Mouse (Mus musculus) limb, embryonic 11.5 days (tissue): Measurements from ENCODE around the gene Fbh1. TPM values are rescaled to one million over a fixed set of nuclear protein-coding genes. Genes with fewer than 3 reads are reported as not detected.

ENCODE experiments used
- ATAC-seq: fragments of 200-750 bp; cut with Nextera tagmentation; 2 replicates; pipeline ENCODE4 v1.8.0; 2017; ENCODE audit warnings: low read depth; ENCODE audit not compliant: insufficient number of reproducible peaks, low FRiP score, low TSS enrichment
- DNase-seq: peaks from one replicate; pipeline ENCODE4 v3.0.0-alpha.2; 2015; ENCODE audit warnings: low spot score
- H3K27ac ChIP-seq: fragments of 300-500 bp; sonication (generic); replicated peaks from 2 replicates; pipeline ENCODE4 v1.5.1; 2014; ENCODE audit warnings: low read depth, mild to moderate bottlenecking, low read length
- H3K27me3 ChIP-seq: fragments of 300-500 bp; sonication (generic); 2 replicates; pipeline ENCODE4 v1.6.1; 2014; ENCODE audit warnings: mild to moderate bottlenecking, low read length, mixed read lengths; ENCODE audit not compliant: control insufficient read depth, insufficient read depth
- H3K36me3 ChIP-seq: fragments of 300-500 bp; sonication (generic); 2 replicates; pipeline ENCODE4 v1.6.1; 2014; ENCODE audit warnings: mild to moderate bottlenecking, low read length, moderate library complexity, mixed read lengths; ENCODE audit not compliant: control insufficient read depth, insufficient read depth
- H3K4me1 ChIP-seq: fragments of 300-500 bp; sonication (generic); 2 replicates; pipeline ENCODE4 v1.6.1; 2014; ENCODE audit warnings: low read length, mixed read lengths; ENCODE audit not compliant: control insufficient read depth, insufficient read depth
- H3K4me2 ChIP-seq: fragments of 300-500 bp; sonication (generic); 2 replicates; pipeline ENCODE4 v1.6.1; 2014; ENCODE audit warnings: low read depth, mild to moderate bottlenecking, moderate library complexity; ENCODE audit not compliant: severe bottlenecking
- H3K4me3 ChIP-seq: fragments of 300-500 bp; sonication (generic); 2 replicates; pipeline ENCODE4 v1.5.1; 2014; ENCODE audit warnings: low read depth, low read length
- H3K9ac ChIP-seq: fragments of 300-500 bp; sonication (generic); 2 replicates; pipeline ENCODE4 v1.6.1; 2014; ENCODE audit warnings: mild to moderate bottlenecking, low read length
- H3K9me3 ChIP-seq: fragments of 300-500 bp; sonication (generic); 2 replicates; pipeline ENCODE4 v1.6.1; 2016; ENCODE audit warnings: low read length; ENCODE audit not compliant: control insufficient read depth
- WGBS: fragments of 180-500 bp; shearing (Covaris S2); extraction: QIAGEN DNeasy Blood & Tissue Kit; methylation state at CpG from one replicate; pipeline ENCODE4 v1.1.7; 2014; 5-methylcytosine and 5-hydroxymethylcytosine counted together
- polyA plus RNA-seq: library from polyadenylated mRNA; unstranded; fragments of >200 nt; fragmentation: Nextera tagmentation; extraction: Ambion mirVana; gene quantifications from 2 replicates; pipeline ENCODE4 v1.2.1, GENCODE M21; 2014

Gene Fbh1
- polyA plus RNA-seq = 136 and 139 TPM in 2 replicates

GRCm38 (mm10) chr2:11777091-11778068 lies at the start of gene Fbh1, which contains the start of gene Ankrd16:
Gene Fbh1 (minus strand): TSS chr2:11777582.
Gene Ankrd16 (plus strand): TSS chr2:11777876.
- Histone ChIP-seq H3K36me3 (peaks cover 11% of the 10 kb centered on the region), H3K27ac (peak within 1 kb of the TSS; percentile 81), H3K9ac (peak within 1 kb of the TSS; percentile 77), H3K27me3 (no peaks in the 10 kb centered on the region), H3K9me3 (no peaks in the 10 kb centered on the region), H3K4me3 (peak within 1 kb of the TSS; percentile 85), H3K4me2 (peak within 1 kb of the TSS; percentile 78), H3K4me1 (peaks cover 10% of the 10 kb centered on the region)
- DNase-seq (peak; percentile 100), ATAC-seq (peak; percentile 98)
- WGBS = under 1% methylated on average over 72 of the region's 73 CpGs

GRCm38 (mm10) chr2:11801299-11801930 lies 24.0 kb upstream of the Fbh1 start:
- H3K4me2 ChIP-seq = no peak overlapping the region
- no peak overlapping the region for H3K9ac ChIP-seq
- peak; percentile 12 for DNase-seq
- no peak overlapping the region for H3K4me3 ChIP-seq
- H3K27me3 ChIP-seq = no peaks in the 10 kb centered on the region
- WGBS = 82% methylated on average over 2 of the region's 2 CpGs
- ATAC-seq = no peak
- H3K4me1 ChIP-seq = no peaks in the 10 kb centered on the region
- H3K9me3 ChIP-seq = no peaks in the 10 kb centered on the region
- no peak overlapping the region for H3K27ac ChIP-seq
- H3K36me3 ChIP-seq = no peaks in the 10 kb centered on the region

GRCm38 (mm10) chr2:11797930-11798364 lies 20.6 kb upstream of the Fbh1 start:
- no peaks in the 10 kb centered on the region for H3K9me3 ChIP-seq
- no peaks in the 10 kb centered on the region for H3K27me3 ChIP-seq
- 53% methylated on average over 5 of the region's 5 CpGs for WGBS
- H3K4me2 ChIP-seq = no peak overlapping the region
- no peak overlapping the region for H3K27ac ChIP-seq
- no peaks in the 10 kb centered on the region for H3K36me3 ChIP-seq
- no peaks in the 10 kb centered on the region for H3K4me1 ChIP-seq
- ATAC-seq (no peak), DNase-seq (peak; percentile 18)
- no peak overlapping the region for H3K9ac ChIP-seq
- H3K4me3 ChIP-seq = no peak overlapping the region

- H3K9me3 ChIP-seq = no peaks in the 10 kb centered on the region
- no peak for DNase-seq
- H3K4me1 ChIP-seq = no peaks in the 10 kb centered on the region
- H3K9ac ChIP-seq = no peak overlapping the region
- H3K27me3 ChIP-seq = no peaks in the 10 kb centered on the region
- no peak overlapping the region for H3K4me2 ChIP-seq
- H3K4me3 ChIP-seq = no peak overlapping the region
- peaks cover 11% of the 10 kb centered on the region for H3K36me3 ChIP-seq
- ATAC-seq = no peak
- H3K27ac ChIP-seq = no peak overlapping the region
- 79% methylated on average over 4 of the region's 4 CpGs for WGBS
These were observed 17.3 kb upstream of the Fbh1 start for GRCm38 (mm10) chr2:11794668-11795067.

GRCm38 (mm10) chr2:11784159-11784558 lies 6.8 kb upstream of the Fbh1 start:
- 94% methylated on average over 6 of the region's 6 CpGs for WGBS
- ATAC-seq (no peak), DNase-seq (no peak)
- Histone ChIP-seq H3K27ac (no peak overlapping the region), H3K9ac (no peak overlapping the region), H3K27me3 (no peaks in the 10 kb centered on the region), H3K9me3 (no peaks in the 10 kb centered on the region), H3K4me2 (no peak overlapping the region), H3K4me1 (peaks cover 3% of the 10 kb centered on the region; the same call in 1 of the 2 replicates), H3K36me3 (peaks cover 20% of the 10 kb centered on the region), H3K4me3 (no peak overlapping the region)

- WGBS = under 1% methylated on average over 43 of the region's 43 CpGs
These were observed 873 bp upstream of the Fbh1 start for GRCm38 (mm10) chr2:11778087-11778823.

GRCm38 (mm10) chr2:11776415-11776814 lies 967 bp downstream of the Fbh1 start:
- Histone ChIP-seq H3K36me3 (peaks cover 2% of the 10 kb centered on the region; the same call in 1 of the 2 replicates), H3K9ac (peak overlapping the region; percentile 74; the same call in 1 of the 2 replicates), H3K27ac (no peak overlapping the region), H3K4me3 (peak overlapping the region; percentile 85), H3K9me3 (no peaks in the 10 kb centered on the region), H3K4me2 (peak overlapping the region; percentile 78), H3K27me3 (no peaks in the 10 kb centered on the region), H3K4me1 (peaks cover 10% of the 10 kb centered on the region)
- ATAC-seq (no peak), DNase-seq (no peak)
- 58% methylated on average over 8 of the region's 8 CpGs for WGBS

More at GRCm38 (mm10) chr2:11778087-11778823, 873 bp upstream of the Fbh1 start:
- DNase-seq (peak; percentile 89), ATAC-seq (peak; percentile 88)
- H3K27me3 ChIP-seq = no peaks in the 10 kb centered on the region
- peak overlapping the region; percentile 81 for H3K27ac ChIP-seq
- H3K9me3 ChIP-seq = no peaks in the 10 kb centered on the region
- peak overlapping the region; percentile 77 for H3K9ac ChIP-seq
- peak overlapping the region; percentile 62 for H3K4me2 ChIP-seq
- peaks cover 13% of the 10 kb centered on the region for H3K36me3 ChIP-seq
- H3K4me1 ChIP-seq = peaks cover 10% of the 10 kb centered on the region
- H3K4me3 ChIP-seq = peak overlapping the region; percentile 85

GRCm38 (mm10) chr2:11775121-11775520 lies 2.3 kb downstream of the Fbh1 start:
- Histone ChIP-seq H3K27me3 (no peaks in the 10 kb centered on the region), H3K27ac (no peak overlapping the region), H3K36me3 (0 out of 2 replicates have a peak, but pooled peaks cover 2% of the 10 kb centered on the region), H3K4me1 (peaks cover 10% of the 10 kb centered on the region), H3K9ac (no peak overlapping the region), H3K9me3 (no peaks in the 10 kb centered on the region), H3K4me2 (no peak overlapping the region), H3K4me3 (no peak overlapping the region)
- ATAC-seq = no peak
- DNase-seq = no peak
- WGBS = 91% methylated on average over 5 of the region's 5 CpGs
